25 mouse cellular contexts compared by ENCODE assay signal in the genomic region with DNA sequence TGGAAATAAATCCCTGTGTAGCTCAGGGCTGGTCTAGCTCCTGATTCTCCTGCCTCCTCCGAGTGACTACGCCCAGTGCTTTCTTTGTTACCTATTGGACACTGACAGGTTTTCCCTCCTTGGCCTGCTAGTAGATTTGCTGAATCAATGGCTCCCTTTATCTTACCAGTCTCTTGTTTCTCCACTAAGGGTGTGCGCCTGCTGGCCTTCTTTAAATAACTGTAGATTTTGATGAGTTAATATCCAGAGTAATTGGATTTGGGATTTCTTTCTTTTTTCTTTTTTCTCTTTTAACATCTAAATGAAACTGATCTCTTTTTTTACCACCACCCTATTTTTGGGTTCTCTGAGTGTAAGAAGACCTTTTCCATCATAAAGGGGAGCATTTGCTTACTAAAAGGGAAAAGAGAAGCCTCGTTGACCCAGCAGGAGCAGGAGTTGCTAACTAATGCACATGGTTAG. TPM values are rescaled to one million over a fixed set of nuclear protein-coding genes. Genes with fewer than 3 reads are reported as not detected.
"Had no signal": no experiment of that assay in that cellular context is flagged by ENCODE, and none has a peak within 500 bp of the region (broad histone marks: within the 10 kb centered on the region; RNA-seq: fewer than 3 reads in every experiment).

No protein-coding gene starts in this region.

- H3K27ac ChIP-seq: kidney, embryonic 15.5 days; limb, embryonic 15.5 days; liver, embryonic 14.5 days; midbrain, embryonic 10.5 days; neural tube, embryonic 12.5 days; neural tube, embryonic 15.5 days had no signal

- H3K4me2 ChIP-seq: kidney, embryonic 15.5 days; limb, embryonic 12.5 days; limb, embryonic 15.5 days; liver, embryonic 11.5 days; lung, embryonic 14.5 days; neural tube, embryonic 12.5 days; neural tube, embryonic 15.5 days had no signal

- H3K36me3 ChIP-seq: neural tube, embryonic 15.5 days had no signal

- H3K9ac ChIP-seq: kidney, embryonic 15.5 days; limb, embryonic 12.5 days; limb, embryonic 15.5 days; liver, embryonic 14.5 days; liver, postnatal 0 days; lung, embryonic 14.5 days; neural tube, embryonic 12.5 days; neural tube, embryonic 15.5 days had no signal

- H3K27me3 ChIP-seq: kidney, embryonic 15.5 days; limb, embryonic 12.5 days; limb, embryonic 15.5 days; neural tube, embryonic 12.5 days; neural tube, embryonic 15.5 days had no signal

- H3K9me3 ChIP-seq: kidney, embryonic 15.5 days; limb, embryonic 12.5 days; limb, embryonic 15.5 days; midbrain, embryonic 10.5 days; neural tube, embryonic 12.5 days; neural tube, embryonic 15.5 days had no signal

- DNase-seq: kidney, adult 8-10 months; kidney, postnatal 10 days; kidney, postnatal 36 days; left cerebral cortex, postnatal 4 days; liver, postnatal 0 days; lung, embryonic 14.5 days; midbrain, embryonic 14.5 days; right cerebral cortex, adult 18-20 months; right cerebral cortex, postnatal 14 days; right cerebral cortex, postnatal 4 days; thymus, adult 2 months; thymus, postnatal 14 days; thymus, postnatal 4 days had no signal

- H3K4me1 ChIP-seq: neural tube, embryonic 15.5 days had no signal

- H3K4me3 ChIP-seq: kidney, embryonic 15.5 days; limb, embryonic 12.5 days; limb, embryonic 15.5 days; megakaryocyte, embryonic 14.5 days; midbrain, embryonic 10.5 days; neural tube, embryonic 12.5 days; neural tube, embryonic 15.5 days had no signal

- ATAC-seq: liver, postnatal 0 days; lung, postnatal 0 days had no signal

RNA-seq across cellular contexts. Expression of a gene that starts 50.3 kb away (rescaled TPM):
- total RNA-seq: layer of hippocampus, adult 8-10 months; left cerebral cortex, postnatal 14 days; left cerebral cortex, postnatal 4 days had no signal
- polyA plus RNA-seq: limb, embryonic 15.5 days; lung, embryonic 14.5 days; midbrain, embryonic 14.5 days; neural tube, embryonic 15.5 days had no signal
